ENCODE assay signal across 10 mouse cellular contexts in genomic region chr17:87011301-87012019, GRCm38 (mm10). TPM values are rescaled to one million over a fixed set of nuclear protein-coding genes. Genes with fewer than 3 reads are reported as not detected.
DNase-seq lines count a peak whose midpoint lies in the region; ATAC-seq lines count a peak whose summit lies in the region.
"Had no signal": no experiment of that assay in that cellular context is flagged by ENCODE, and none has a peak within 500 bp of the region (broad histone marks: within the 10 kb centered on the region; RNA-seq: fewer than 3 reads in every experiment).

No protein-coding gene starts in this region.

- no peak overlapping the region for H3K4me3 ChIP-seq in neural tube, embryonic 14.5 days (ENCODE audit: low read depth, low read length)
- H3K4me3 ChIP-seq: limb, embryonic 12.5 days had no signal

- no peaks in the 10 kb centered on the region for H3K36me3 ChIP-seq in neural tube, embryonic 14.5 days (ENCODE audit: control insufficient read depth, insufficient read depth, low read length)

- H3K4me1 ChIP-seq in neural tube, embryonic 14.5 days (ENCODE audit: control insufficient read depth, insufficient read depth, low read length): no peaks in the 10 kb centered on the region
- H3K4me1 ChIP-seq: limb, embryonic 12.5 days had no signal

- no peak for ATAC-seq in neural tube, embryonic 14.5 days (ENCODE audit: low read depth)
- ATAC-seq in megakaryocyte-erythroid progenitor cell, adult 5-6 weeks (replicated peaks; ENCODE audit: low FRiP score, low TSS enrichment, poor library complexity, severe bottlenecking): no peak

- 0 out of 2 replicates have a peak overlapping the region, but pooled peaks have one; percentile 16 for H3K27ac ChIP-seq in neural tube, embryonic 14.5 days (ENCODE audit: low read depth, low read length)
- H3K27ac ChIP-seq: limb, embryonic 12.5 days had no signal

- H3K27me3 ChIP-seq in neural tube, embryonic 14.5 days (ENCODE audit: control insufficient read depth, insufficient read depth, low read length): no peaks in the 10 kb centered on the region
- H3K27me3 ChIP-seq: limb, embryonic 12.5 days had no signal

- no peak overlapping the region for H3K9ac ChIP-seq in neural tube, embryonic 14.5 days (replicated peaks; ENCODE audit: low read depth, low read length)
- H3K9ac ChIP-seq: limb, embryonic 12.5 days had no signal

- no peaks in the 10 kb centered on the region for H3K9me3 ChIP-seq in neural tube, embryonic 14.5 days (ENCODE audit: control insufficient read depth, low read length)

- DNase-seq in neural tube, embryonic 10.5 days (ENCODE audit: extremely low spot score, low spot score): no peak
- DNase-seq in cerebellum, postnatal 36 days: peak; percentile 86 to 87
- peak; percentile 31 to 80 for DNase-seq in left cerebral cortex, adult 9 months (ENCODE audit: low spot score in 2 of 2)
- no peak for DNase-seq in c-Kit-positive CD71-positive TER-119-positive erythroid progenitor cells, embryonic 14.5 days (ENCODE audit: low spot score)
- no peak for DNase-seq in ovary, postnatal 36 days (ENCODE audit: low spot score)
- DNase-seq: heart, postnatal 4 days; thymus, postnatal 36 days had no signal

- no peak overlapping the region for H3K4me2 ChIP-seq in neural tube, embryonic 14.5 days (ENCODE audit: low read depth, low read length)
- H3K4me2 ChIP-seq: limb, embryonic 12.5 days had no signal

- WGBS in neural tube, embryonic 14.5 days: 75% methylated on average over 13 of the region's 13 CpGs

RNA-seq across cellular contexts. Expression of gene Pigf, which starts 13.7 kb away (rescaled TPM):
- 34.4 and 38.7 TPM in 2 replicates for polyA plus RNA-seq in neural tube, embryonic 14.5 days (2014; fragmentation: Nextera tagmentation; extraction: Ambion mirVana)
- total RNA-seq in megakaryocyte-erythroid progenitor cell, adult 5-6 weeks (2014; fragmentation: Nextera tagmentation): 10.4 and 14.6 TPM in 2 replicates
- 19.0 and 24.5 TPM in 2 replicates for total RNA-seq in megakaryocyte-erythroid progenitor cell, adult 5-6 weeks (2017)

RNA-seq across cellular contexts. Expression of gene Cript, which starts 13.9 kb away (rescaled TPM):
- polyA plus RNA-seq in neural tube, embryonic 14.5 days (2014; fragmentation: Nextera tagmentation; extraction: Ambion mirVana): 217 and 236 TPM in 2 replicates
- total RNA-seq in megakaryocyte-erythroid progenitor cell, adult 5-6 weeks (2014; fragmentation: Nextera tagmentation): 32.6 and 74.8 TPM in 2 replicates
- total RNA-seq in megakaryocyte-erythroid progenitor cell, adult 5-6 weeks (2017): 64.3 and 66.2 TPM in 2 replicates

RNA-seq across cellular contexts. Expression of gene Rhoq, which starts 48.6 kb away (rescaled TPM):
- polyA plus RNA-seq in neural tube, embryonic 14.5 days (2014; fragmentation: Nextera tagmentation; extraction: Ambion mirVana): 9.1 and 9.7 TPM in 2 replicates
- 0.13 and 2.8 TPM in 2 replicates for total RNA-seq in megakaryocyte-erythroid progenitor cell, adult 5-6 weeks (2014; fragmentation: Nextera tagmentation)
- total RNA-seq in megakaryocyte-erythroid progenitor cell, adult 5-6 weeks (2017): 1.5 and 2.9 TPM in 2 replicates

Comparison
In these comparisons a context has a peak if more than half of its experiments do, and no peak if none do; other contexts are left out.
1. DNase-seq: peak in cerebellum, postnatal 36 days (2 of 2) and left cerebral cortex, adult 9 months (2 of 2); none in neural tube, embryonic 10.5 days (single experiment), c-Kit-positive CD71-positive TER-119-positive erythroid progenitor cells, embryonic 14.5 days (single experiment) and ovary, postnatal 36 days (single experiment).